ENCODE assay signal across 12 mouse cellular contexts in genomic region chr6:31133896-31134735, GRCm38 (mm10).
DNase-seq lines count a peak whose midpoint lies in the region; ATAC-seq and TF ChIP-seq lines count a peak whose summit lies in the region.
"Had no signal": no experiment of that assay in that cellular context is flagged by ENCODE, and none has a peak within 500 bp of the region (broad histone marks: within the 10 kb centered on the region; RNA-seq: fewer than 3 reads in every experiment).

No protein-coding gene starts in this region.

- no peak overlapping the region for H3K9ac ChIP-seq in forebrain, embryonic 16.5 days (replicated peaks; ENCODE audit: low read depth, low read length)
- H3K9ac ChIP-seq in forebrain, embryonic 12.5 days = no peak overlapping the region
- no peak overlapping the region for H3K9ac ChIP-seq in embryonic facial prominence, embryonic 15.5 days
- H3K9ac ChIP-seq: lung, embryonic 15.5 days had no signal

- WGBS in forebrain, embryonic 16.5 days = 80% methylated on average over 11 of the region's 11 CpGs
- 92% methylated on average over 11 of the region's 11 CpGs for whole genome bisulfite sequencing in forebrain, embryonic 12.5 days
- 59% methylated on average over 11 of the region's 11 CpGs for WGBS in embryonic facial prominence, embryonic 15.5 days

- no peak overlapping the region for H3K4me2 ChIP-seq in forebrain, embryonic 16.5 days (ENCODE audit: low read length)
- H3K4me2 ChIP-seq in forebrain, embryonic 12.5 days = no peak overlapping the region
- H3K4me2 ChIP-seq in embryonic facial prominence, embryonic 15.5 days (replicated peaks) = no peak overlapping the region
- H3K4me2 ChIP-seq: lung, embryonic 15.5 days had no signal

- H3K4me3 ChIP-seq in forebrain, embryonic 16.5 days (replicated peaks; ENCODE audit: low read length) = no peak overlapping the region
- H3K4me3 ChIP-seq in forebrain, embryonic 12.5 days (replicated peaks) = no peak overlapping the region
- H3K4me3 ChIP-seq in left cerebral cortex, adult 2 months = no peak overlapping the region
- H3K4me3 ChIP-seq in embryonic facial prominence, embryonic 15.5 days (replicated peaks) = no peak overlapping the region
- H3K4me3 ChIP-seq: lung, embryonic 15.5 days had no signal

- no peak overlapping the region for H3K27ac ChIP-seq in forebrain, embryonic 16.5 days (ENCODE audit: low read length)
- no peak overlapping the region for H3K27ac ChIP-seq in forebrain, embryonic 12.5 days
- no peak overlapping the region for H3K27ac ChIP-seq in left cerebral cortex, adult 2 months
- H3K27ac ChIP-seq in embryonic facial prominence, embryonic 15.5 days (replicated peaks) = 0 out of 2 replicates have a peak overlapping the region, but pooled peaks have one; percentile 4
- H3K27ac ChIP-seq: lung, embryonic 15.5 days had no signal

- 0 out of 2 replicates have a peak, but pooled peaks have one; percentile 62 for ATAC-seq in forebrain, embryonic 16.5 days
- ATAC-seq in forebrain, embryonic 12.5 days (ENCODE audit: low FRiP score) = no peak
- 0 out of 2 replicates have a peak, but pooled peaks have one; percentile 51 for ATAC-seq in embryonic facial prominence, embryonic 15.5 days (ENCODE audit: insufficient number of reproducible peaks, low FRiP score, low TSS enrichment, low read depth)

- intact Hi-C loops in left cerebral cortex, postnatal 14 days (cut with DNase I) = no loop called here
- intact Hi-C loops in left cerebral cortex, adult 2 months (cut with DNase I) = no loop called here

- TF ChIP-seq CTCF in left cerebral cortex, adult 2 months (IDR thresholded peaks at IDR 0.05) = no peak

- H3K4me1 ChIP-seq in forebrain, embryonic 16.5 days (replicated peaks; ENCODE audit: control insufficient read depth, insufficient read depth, low read length) = 0 out of 2 replicates have a peak, but pooled peaks cover 4% of the 10 kb centered on the region
- H3K4me1 ChIP-seq in forebrain, embryonic 12.5 days = no peaks in the 10 kb centered on the region
- 0 out of 2 replicates have a peak, but pooled peaks cover 5% of the 10 kb centered on the region for H3K4me1 ChIP-seq in embryonic facial prominence, embryonic 15.5 days

- DNase-seq in left cerebral cortex, postnatal 14 days (ENCODE audit: low spot score in 2 of 2) = peak; percentile 58 to 75
- no peak for DNase-seq in left cerebral cortex, adult 2 months (ENCODE audit: extremely low spot score in 1 of 2, low spot score in 2 of 2)
- DNase-seq in NIH3T3 (ENCODE audit: low read depth) = peak; percentile 37
- DNase-seq in spleen, postnatal 14 days (ENCODE audit: low spot score in 2 of 2) = no peak
- DNase-seq in urinary bladder, postnatal 36 days (ENCODE audit: low spot score in 2 of 2) = no peak
- DNase-seq: embryo, embryonic 11 days; heart, postnatal 4 days; kidney, postnatal 14 days had no signal

- H3K27me3 ChIP-seq in forebrain, embryonic 16.5 days (replicated peaks; ENCODE audit: control insufficient read depth, insufficient read depth, low read length) = no peaks in the 10 kb centered on the region
- no peaks in the 10 kb centered on the region for H3K27me3 ChIP-seq in forebrain, embryonic 12.5 days
- no peaks in the 10 kb centered on the region for H3K27me3 ChIP-seq in embryonic facial prominence, embryonic 15.5 days
- H3K27me3 ChIP-seq: lung, embryonic 15.5 days had no signal

- H3K36me3 ChIP-seq in forebrain, embryonic 16.5 days (ENCODE audit: control insufficient read depth, insufficient read depth) = no peaks in the 10 kb centered on the region
- H3K36me3 ChIP-seq in forebrain, embryonic 12.5 days (replicated peaks) = no peaks in the 10 kb centered on the region
- no peaks in the 10 kb centered on the region for H3K36me3 ChIP-seq in embryonic facial prominence, embryonic 15.5 days
- H3K36me3 ChIP-seq: lung, embryonic 15.5 days had no signal

- H3K9me3 ChIP-seq in forebrain, embryonic 16.5 days (ENCODE audit: control insufficient read depth, low read length) = 0 out of 2 replicates have a peak, but pooled peaks cover 3% of the 10 kb centered on the region
- H3K9me3 ChIP-seq in forebrain, embryonic 12.5 days = 0 out of 2 replicates have a peak, but pooled peaks cover 5% of the 10 kb centered on the region
- H3K9me3 ChIP-seq in embryonic facial prominence, embryonic 15.5 days (replicated peaks) = no peaks in the 10 kb centered on the region
- H3K9me3 ChIP-seq: lung, embryonic 15.5 days had no signal

Comparison
In these comparisons a context has a peak if more than half of its experiments do, and no peak if none do; other contexts are left out.
1. DNase-seq: peak in left cerebral cortex, postnatal 14 days (2 of 2) and NIH3T3 (single experiment); none in left cerebral cortex, adult 2 months (0 of 2), spleen, postnatal 14 days (0 of 2) and urinary bladder, postnatal 36 days (0 of 2).